Mouse (Mus musculus) stomach, postnatal 0 days (tissue): Measurements from ENCODE around the gene Gm1110. TPM values are rescaled to one million over a fixed set of nuclear protein-coding genes. Genes with fewer than 3 reads are reported as not detected.
A peak's percentile ranks its signal among the peaks of the same experiment; 100 is the strongest.

ENCODE experiments used
- ATAC-seq: fragments of 200-750 bp; cut with Nextera tagmentation; 2 replicates; pipeline ENCODE4 v1.8.0; 2017; ENCODE audit not compliant: low FRiP score, low TSS enrichment
- DNase-seq: peaks from one replicate; pipeline ENCODE4 v3.0.0-alpha.2; 2016; ENCODE audit warnings: low spot score
- H3K27ac ChIP-seq: fragments of 300-500 bp; sonication (generic); replicated peaks from 2 replicates; pipeline ENCODE4 v1.5.1; 2014; ENCODE audit warnings: mild to moderate bottlenecking, control low read depth
- H3K27me3 ChIP-seq: fragments of 300-500 bp; sonication (generic); 2 replicates; pipeline ENCODE4 v1.6.1; 2014; ENCODE audit warnings: low read length; ENCODE audit not compliant: control insufficient read depth, insufficient read depth
- H3K36me3 ChIP-seq: fragments of 300-500 bp; sonication (generic); 2 replicates; pipeline ENCODE4 v1.6.1; 2014; ENCODE audit warnings: low read length, mixed read lengths; ENCODE audit not compliant: control insufficient read depth, insufficient read depth
- H3K4me1 ChIP-seq: fragments of 300-500 bp; sonication (generic); replicated peaks from 2 replicates; pipeline ENCODE4 v1.6.1; 2014; ENCODE audit warnings: antibody characterized with exemption; ENCODE audit not compliant: control insufficient read depth, insufficient read depth
- H3K4me2 ChIP-seq: fragments of 300-500 bp; sonication (generic); replicated peaks from 2 replicates; pipeline ENCODE4 v1.6.1; 2014; ENCODE audit warnings: low read depth, mild to moderate bottlenecking, control low read depth, moderate library complexity
- H3K4me3 ChIP-seq: fragments of 300-500 bp; sonication (generic); 2 replicates; pipeline ENCODE4 v1.5.1; 2014; ENCODE audit warnings: low read depth, low read length, control low read depth
- H3K9ac ChIP-seq: fragments of 300-500 bp; sonication (generic); 2 replicates; pipeline ENCODE4 v1.6.1; 2014; ENCODE audit warnings: mild to moderate bottlenecking, low read length, control low read depth, mixed read lengths
- H3K9me3 ChIP-seq: fragments of 300-500 bp; sonication (generic); 2 replicates; pipeline ENCODE4 v1.6.1; 2016; ENCODE audit warnings: low read length; ENCODE audit not compliant: control insufficient read depth
- CTCF ChIP-seq: IDR thresholded peaks from 2 replicates; pipeline ENCODE4 v1.5.1; 2016; ENCODE audit warnings: antibody characterized with exemption, low read depth, mild to moderate bottlenecking, moderate library complexity
- EP300 ChIP-seq: optimal IDR thresholded peaks from 2 replicates; pipeline ENCODE3; 2016; ENCODE audit warnings: antibody characterized with exemption
- WGBS: fragments of 180-500 bp; shearing (Covaris S2); extraction: QIAGEN DNeasy Blood & Tissue Kit; methylation state at CpG from one replicate; pipeline ENCODE4 v1.1.7; 2014; 5-methylcytosine and 5-hydroxymethylcytosine counted together
- polyA plus RNA-seq: library from polyadenylated mRNA; unstranded; fragments of >200 nt; fragmentation: Nextera tagmentation; extraction: Ambion mirVana; gene quantifications from 2 replicates; pipeline ENCODE4 v1.2.1, GENCODE M21; 2015

The Gm1110 gene
- polyA plus RNA-seq, 1 experiment from 2014 or later, result 3.8 TPM

GRCm38 (mm10) chr9:26860751-26861150 lies 62.2 kb downstream of the Gm1110 start, which contains the start of gene Glb1l3:
TSS of gene Glb1l3 (minus strand) at chr9:26860890.
- no peak for ATAC-seq
- H3K9me3 ChIP-seq, result no peaks in the 10 kb centered on the region
- TF ChIP-seq EP300 (no peak), CTCF (no peak)
- no peaks in the 10 kb centered on the region for H3K36me3 ChIP-seq
- H3K27me3 ChIP-seq, result no peaks in the 10 kb centered on the region
- DNase-seq, result no peak
- no peak within 1 kb of the TSS for H3K9ac ChIP-seq
- no peak within 1 kb of the TSS for H3K27ac ChIP-seq
- H3K4me1 ChIP-seq, result no peaks in the 10 kb centered on the region
- 67% methylated on average over 5 of the region's 5 CpGs for WGBS
- H3K4me2 ChIP-seq, result no peak within 1 kb of the TSS
- H3K4me3 ChIP-seq, result no peak within 1 kb of the TSS

DNA sequence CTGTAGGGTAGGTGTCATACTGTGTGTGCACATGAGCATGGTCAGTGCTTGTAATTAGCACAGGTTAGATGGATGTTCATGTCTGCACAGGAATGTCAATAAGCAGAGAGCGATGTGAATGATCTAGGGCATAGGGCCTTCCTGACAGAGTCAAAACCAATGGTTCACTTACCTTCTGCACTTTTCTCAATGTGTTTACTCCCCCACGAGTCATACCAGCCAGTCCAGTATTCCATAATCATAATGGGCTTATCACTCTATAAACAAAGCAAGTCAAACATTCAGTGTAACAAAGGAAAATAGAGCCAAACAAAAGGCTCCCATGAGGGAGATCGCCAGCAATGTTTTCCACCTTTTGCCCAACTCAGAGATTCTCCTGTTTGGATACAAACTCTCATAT lies 91.8 kb downstream of the Gm1110 start:
- Histone ChIP-seq H3K36me3 (no peaks in the 10 kb centered on the region), H3K4me2 (no peak overlapping the region), H3K9ac (no peak overlapping the region), H3K4me3 (no peak overlapping the region), H3K4me1 (no peaks in the 10 kb centered on the region), H3K27me3 (no peaks in the 10 kb centered on the region), H3K9me3 (no peaks in the 10 kb centered on the region), H3K27ac (no peak overlapping the region)
- WGBS, result 39% methylated on average over 3 of the region's 3 CpGs
- DNase-seq (peak; percentile 58), ATAC-seq (peak; percentile 98)
- TF ChIP-seq CTCF (no peak), EP300 (no peak)

Other genes starting within 250 kb of the Gm1110 start
- gene B3gat1, start 189.4 kb downstream of the Gm1110 start, polyA plus RNA-seq, result 0.02 and 0.05 TPM in 2 replicates
- gene Glb1l2, start 116.6 kb downstream of the Gm1110 start, polyA plus RNA-seq, result 10.2 and 10.3 TPM in 2 replicates
- gene Glb1l3, start 62.2 kb downstream of the Gm1110 start, polyA plus RNA-seq, result 0.13 and 0.17 TPM in 2 replicates
- gene Acad8, start 76.5 kb upstream of the Gm1110 start, polyA plus RNA-seq, result 37.8 and 42.9 TPM in 2 replicates
- gene Thyn1, start 76.6 kb upstream of the Gm1110 start, polyA plus RNA-seq, result 94.3 and 106 TPM in 2 replicates
- gene Vps26b, start 107.0 kb upstream of the Gm1110 start, polyA plus RNA-seq, result 18.0 and 19.6 TPM in 2 replicates
- gene Ncapd3, start 107.1 kb upstream of the Gm1110 start, polyA plus RNA-seq, result 6.8 and 7.5 TPM in 2 replicates
- 28.8 and 30.8 TPM in 2 replicates for gene Jam3, start 232.3 kb upstream of the Gm1110 start, polyA plus RNA-seq